Mouse (Mus musculus) liver, embryonic 11.5 days (tissue): ENCODE results near the gene Atf7. TPM values are rescaled to one million over a fixed set of nuclear protein-coding genes. Genes with fewer than 3 reads are reported as not detected.

Experiments
- ATAC-seq: fragments of 200-750 bp; cut with Nextera tagmentation; replicated peaks from 2 replicates; pipeline ENCODE4 v1.8.0; 2017; ENCODE audit warnings: moderate number of reproducible peaks, mild to moderate bottlenecking, moderate TSS enrichment, moderate library complexity; ENCODE audit not compliant: low FRiP score
- DNase-seq: peaks from one replicate; pipeline ENCODE4 v3.0.0-alpha.2; 2017; ENCODE audit warnings: low spot score
- H3K27ac ChIP-seq: fragments of 300-500 bp; sonication (generic); 2 replicates; pipeline ENCODE4 v1.5.1; 2014; ENCODE audit warnings: mild to moderate bottlenecking, low read depth, low read length, control low read depth
- H3K27me3 ChIP-seq: fragments of 300-500 bp; sonication (generic); replicated peaks from 2 replicates; pipeline ENCODE4 v1.6.1; 2014; ENCODE audit warnings: low read length, mixed read lengths; ENCODE audit not compliant: control insufficient read depth, insufficient read depth
- H3K36me3 ChIP-seq: fragments of 300-500 bp; sonication (generic); 2 replicates; pipeline ENCODE4 v1.6.1; 2014; ENCODE audit warnings: mild to moderate bottlenecking, low read length, moderate library complexity, mixed read lengths; ENCODE audit not compliant: control insufficient read depth, insufficient read depth
- H3K4me1 ChIP-seq: fragments of 300-500 bp; sonication (generic); replicated peaks from 2 replicates; pipeline ENCODE4 v1.6.1; 2014; ENCODE audit warnings: low read length, mixed read lengths; ENCODE audit not compliant: control insufficient read depth, insufficient read depth
- H3K4me2 ChIP-seq: fragments of 300-500 bp; sonication (generic); 2 replicates; pipeline ENCODE4 v1.6.1; 2014; ENCODE audit warnings: mild to moderate bottlenecking, control low read depth, moderate library complexity
- H3K4me3 ChIP-seq: fragments of 300-500 bp; sonication (generic); 2 replicates; pipeline ENCODE4 v1.5.1; 2014; ENCODE audit warnings: low read depth, low read length, control low read depth
- H3K9ac ChIP-seq: fragments of 300-500 bp; sonication (generic); 2 replicates; pipeline ENCODE4 v1.6.1; 2014; ENCODE audit warnings: low read depth, low read length, control low read depth
- H3K9me3 ChIP-seq: fragments of 300-500 bp; sonication (generic); 2 replicates; pipeline ENCODE4 v1.6.1; 2016; ENCODE audit warnings: low read length, inconsistent platforms, mixed read lengths; ENCODE audit not compliant: control insufficient read depth
- WGBS: fragments of 180-500 bp; shearing (Covaris S2); extraction: QIAGEN DNeasy Blood & Tissue Kit; methylation state at CpG from one replicate; pipeline ENCODE4 v1.1.7; 2014; 5-methylcytosine and 5-hydroxymethylcytosine counted together
- microRNA counts: library from miRNA; unstranded; fragments of <30 nt; microRNA quantifications from one replicate; lab custom pipeline; 2015
- microRNA-seq: library from miRNA; unstranded; fragments of <30 nt; microRNA quantifications from one replicate; pipeline ENCODE4, GENCODE M21; 2017; ENCODE audit warnings: borderline number of aligned reads
- polyA plus RNA-seq: library from polyadenylated mRNA; unstranded; fragments of >200 nt; fragmentation: Nextera tagmentation; extraction: Ambion mirVana; gene quantifications from 2 replicates; pipeline ENCODE4 v1.2.1, GENCODE M21; 2014

Atf7 gene
- polyA plus RNA-seq, 1 experiment from 2014 or later, result 17.1 TPM

DNA sequence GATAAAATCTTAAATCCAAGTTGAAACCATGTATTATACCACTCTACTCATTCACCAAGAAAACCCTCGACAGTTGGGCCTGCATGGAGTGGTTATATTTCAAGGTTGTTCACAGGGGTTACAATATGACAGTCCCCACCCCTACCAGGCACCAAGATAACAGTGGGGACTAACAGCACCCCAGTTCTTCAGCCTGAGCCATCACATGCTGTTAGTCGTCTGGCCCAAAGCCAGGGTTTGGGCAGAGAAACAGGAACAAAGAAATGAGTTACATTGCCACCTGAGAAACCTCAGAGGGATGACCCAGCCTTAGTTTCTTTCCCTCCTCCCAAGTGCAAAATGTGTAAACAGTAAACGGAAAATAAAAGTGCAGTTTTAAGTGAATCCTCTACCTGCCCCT, 125.9 kb downstream of the Atf7 start:
- Histone ChIP-seq H3K4me2 (no peak overlapping the region), H3K27ac (no peak overlapping the region), H3K4me1 (no peaks in the 10 kb centered on the region), H3K36me3 (peaks cover 69% of the 10 kb centered on the region), H3K27me3 (no peaks in the 10 kb centered on the region), H3K9ac (no peak overlapping the region), H3K4me3 (no peak overlapping the region), H3K9me3 (no peaks in the 10 kb centered on the region)
- ATAC-seq (no peak), DNase-seq (no peak)
- 77% methylated on average over 3 of the region's 3 CpGs for WGBS

GRCm38 (mm10) chr15:102498322-102498721, 126.9 kb downstream of the Atf7 start:
- peaks cover 72% of the 10 kb centered on the region for H3K36me3 ChIP-seq
- H3K4me2 ChIP-seq, result no peak overlapping the region
- no peaks in the 10 kb centered on the region for H3K27me3 ChIP-seq
- no peak overlapping the region for H3K27ac ChIP-seq
- DNase-seq, result no peak
- no peak overlapping the region for H3K9ac ChIP-seq
- no peak for ATAC-seq
- no peaks in the 10 kb centered on the region for H3K4me1 ChIP-seq
- H3K4me3 ChIP-seq, result no peak overlapping the region
- H3K9me3 ChIP-seq, result no peaks in the 10 kb centered on the region
- 90% methylated on average over 3 of the region's 3 CpGs for WGBS

- no peak for DNase-seq
- H3K4me1 ChIP-seq, result no peaks in the 10 kb centered on the region
- H3K4me3 ChIP-seq, result no peak overlapping the region
- no peak for ATAC-seq
- H3K9me3 ChIP-seq, result no peaks in the 10 kb centered on the region
- no peak overlapping the region for H3K4me2 ChIP-seq
- H3K9ac ChIP-seq, result no peak overlapping the region
- H3K27me3 ChIP-seq, result no peaks in the 10 kb centered on the region
- 81% methylated on average over 1 of the region's 1 CpGs for WGBS
- H3K36me3 ChIP-seq, result peaks cover 61% of the 10 kb centered on the region
- no peak overlapping the region for H3K27ac ChIP-seq
Measured at GRCm38 (mm10) chr15:102487664-102488063, 137.6 kb downstream of the Atf7 start.

DNA sequence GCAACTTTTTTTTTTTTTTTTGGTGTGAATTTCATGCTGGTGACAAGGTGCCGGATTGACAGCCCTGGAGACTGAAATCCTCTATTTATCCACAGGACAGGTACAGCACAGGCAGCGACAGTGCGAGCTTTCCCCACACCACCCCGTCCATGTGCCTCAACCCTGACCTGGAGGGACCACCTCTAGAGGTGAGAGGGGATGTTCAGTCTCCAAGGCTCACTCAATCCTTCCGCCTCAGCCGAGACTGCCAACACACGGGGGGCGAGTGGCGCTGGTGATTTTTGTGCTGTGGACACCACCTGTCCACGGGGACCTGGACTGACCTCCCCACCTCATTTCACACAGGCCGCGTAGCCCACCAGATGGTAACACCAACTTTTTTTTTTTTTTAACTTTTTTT, 139.4 kb downstream of the Atf7 start:
- peaks cover 60% of the 10 kb centered on the region for H3K36me3 ChIP-seq
- no peaks in the 10 kb centered on the region for H3K27me3 ChIP-seq
- ATAC-seq (0 out of 2 replicates have a peak, but pooled peaks have one; percentile 31), DNase-seq (no peak)
- no peaks in the 10 kb centered on the region for H3K9me3 ChIP-seq
- H3K9ac ChIP-seq, result no peak overlapping the region
- H3K4me1 ChIP-seq, result no peaks in the 10 kb centered on the region
- H3K27ac ChIP-seq, result no peak overlapping the region
- no peak overlapping the region for H3K4me2 ChIP-seq
- WGBS, result 94% methylated on average over 12 of the region's 12 CpGs
- no peak overlapping the region for H3K4me3 ChIP-seq

- WGBS, result 95% methylated on average over 3 of the region's 3 CpGs
- Histone ChIP-seq H3K9ac (no peak overlapping the region), H3K4me1 (no peaks in the 10 kb centered on the region), H3K9me3 (no peaks in the 10 kb centered on the region), H3K4me2 (no peak overlapping the region), H3K4me3 (no peak overlapping the region), H3K27me3 (no peaks in the 10 kb centered on the region), H3K36me3 (peaks cover 49% of the 10 kb centered on the region), H3K27ac (no peak overlapping the region)
- DNase-seq, result no peak
- ATAC-seq, result no peak
Measured at GRCm38 (mm10) chr15:102483136-102483535, 142.1 kb downstream of the Atf7 start.

MicroRNAs within 50 kb of the gene (microRNA counts, 519-probe panel; counts per million panel counts)
- microRNA mmu-miR-688 (lab: Ali Mortazavi, UCI), result not detected

Small RNA genes within 50 kb of the gene (microRNA-seq; reads per million reads assigned to microRNA genes)
- gene Mir688, result not detected

Other genes with a start within 250 kb of the Atf7 start
- 9.7 and 10.6 TPM in 2 replicates for gene Sp1, start 219.3 kb downstream of the Atf7 start, polyA plus RNA-seq
- gene Amhr2, start 180.1 kb downstream of the Atf7 start, polyA plus RNA-seq, result 1.1 and 1.6 TPM in 2 replicates
- 155 and 157 TPM in 2 replicates for gene Prr13, start 166.4 kb downstream of the Atf7 start, polyA plus RNA-seq
- 187 and 220 TPM in 2 replicates for gene Pcbp2, start 154.9 kb downstream of the Atf7 start, polyA plus RNA-seq
- not detected in 2 replicates for gene Gm10337, start 121.7 kb downstream of the Atf7 start, polyA plus RNA-seq
- 7.7 and 7.9 TPM in 2 replicates for gene Map3k12, start 108.4 kb downstream of the Atf7 start, polyA plus RNA-seq
- gene Tarbp2, start 107.3 kb downstream of the Atf7 start, polyA plus RNA-seq, result 96.7 and 105 TPM in 2 replicates
- gene Npff, start 100.5 kb downstream of the Atf7 start, polyA plus RNA-seq, result 0.86 and 1.2 TPM in 2 replicates
- not detected in 2 replicates for gene Gm28047, start 397 bp downstream of the Atf7 start, polyA plus RNA-seq
- gene Atp5g2, start 46.9 kb upstream of the Atf7 start, polyA plus RNA-seq, result 60.2 and 74.2 TPM in 2 replicates
- gene Calcoco1, start 96.7 kb upstream of the Atf7 start, polyA plus RNA-seq, result 15.0 and 16.2 TPM in 2 replicates